Mouse (Mus musculus): ENCODE measurements at regions not wholly inside any gene's neighbourhood (a gene's known extent, or its start where the extent isn't known, plus 50 kb on each side); places are given as distances from the start of the nearest gene placed in this dataset.

DNA sequence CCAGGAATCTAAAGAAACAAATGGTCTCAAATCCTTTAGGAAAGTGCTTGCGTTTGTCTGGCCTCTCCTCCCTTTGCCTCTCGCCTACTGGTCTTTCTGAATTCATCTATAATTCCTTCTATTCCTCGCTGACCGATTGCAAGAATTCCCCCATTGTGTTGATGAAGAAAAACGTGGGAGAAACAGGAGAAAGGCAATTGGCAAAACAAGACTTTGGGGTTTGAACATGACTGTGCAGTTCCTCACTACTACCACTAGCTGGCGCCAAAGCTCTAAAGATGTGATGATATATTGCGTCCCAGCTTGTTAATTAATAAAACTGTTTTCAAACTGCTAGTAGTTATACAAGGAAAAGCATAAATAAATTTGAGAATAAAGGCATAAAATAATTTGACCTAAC, 53.4 kb upstream of the Hnrnpa3 start:
- in situ Hi-C loops (cut with MboI; ENCODE audit: low sequenced_read_pairs): loop anchor here (25.0 kb wide), 1 partner anchor 357 kb away; no protein-coding TSS in a partner anchor

DNA sequence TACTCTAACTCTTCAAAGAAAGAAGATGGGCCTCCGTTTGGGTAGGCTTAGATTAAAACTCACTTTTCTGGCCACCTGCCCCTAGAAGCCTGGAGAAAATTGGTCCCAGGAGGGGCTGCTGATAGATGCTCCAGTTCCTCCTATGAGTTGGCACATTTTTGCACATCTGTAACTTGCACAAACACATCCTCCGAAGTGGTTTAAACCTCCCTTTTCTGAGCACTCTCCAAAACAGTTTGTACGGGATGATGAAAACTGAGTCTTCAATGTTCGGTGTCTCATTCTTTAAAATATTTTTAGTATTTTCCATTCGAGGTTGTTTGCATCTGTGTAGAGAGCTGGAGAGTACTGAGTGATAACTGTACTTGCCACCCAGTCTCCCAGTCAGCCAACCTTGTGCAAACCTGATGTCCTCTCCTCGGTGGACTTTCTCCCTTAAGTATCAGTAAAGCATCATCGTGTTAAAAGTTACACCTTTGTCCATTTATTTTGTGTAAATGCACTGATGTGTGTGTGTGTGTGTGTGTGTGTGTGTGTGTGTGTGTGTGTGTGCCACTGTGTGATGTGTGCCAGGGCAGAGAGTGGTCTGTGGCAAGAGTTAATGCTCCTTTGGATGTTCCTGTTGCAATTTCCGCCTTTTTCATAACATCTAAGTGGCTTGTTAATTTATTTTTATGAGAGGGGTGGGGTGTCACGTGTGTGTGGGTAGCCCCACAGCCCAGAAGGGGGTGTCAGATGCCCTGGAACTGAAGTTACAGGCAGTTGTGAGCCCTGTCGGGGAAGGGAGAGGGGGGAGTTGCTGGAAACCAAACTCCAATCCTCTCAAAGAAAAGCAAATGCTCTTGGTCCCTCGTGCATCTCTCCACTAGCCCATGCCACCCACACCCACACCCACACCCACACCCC, 51.8 kb upstream of the Hnrnpa3 start:
- in situ Hi-C loops (cut with MboI; ENCODE audit: low sequenced_read_pairs): loop anchor here (25.0 kb wide), 1 partner anchor 355 kb away; no protein-coding TSS in a partner anchor

DNA sequence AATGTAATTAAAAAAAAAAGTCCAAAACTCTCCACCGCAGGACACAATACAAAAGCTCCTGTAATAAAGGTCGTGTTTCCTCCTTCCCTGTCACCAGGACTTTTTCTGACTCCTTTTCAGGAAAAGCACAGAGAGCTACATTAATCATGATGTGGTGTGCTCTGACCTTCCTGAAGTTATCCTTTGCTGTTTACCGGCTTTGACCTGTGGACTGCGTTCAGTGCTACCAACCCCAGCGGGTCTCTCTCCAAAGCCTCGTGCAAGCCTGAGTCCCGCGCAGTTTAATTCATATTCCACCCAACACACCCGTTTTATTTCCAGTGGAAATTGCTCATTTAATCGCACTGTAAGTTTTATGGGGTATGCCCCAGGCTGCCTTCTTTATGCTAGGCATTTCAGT, 51.1 kb upstream of the Hnrnpa3 start:
- in situ Hi-C loops (cut with MboI; ENCODE audit: low sequenced_read_pairs): loop anchor here (25.0 kb wide), 1 partner anchor 354 kb away; no protein-coding TSS in a partner anchor

DNA sequence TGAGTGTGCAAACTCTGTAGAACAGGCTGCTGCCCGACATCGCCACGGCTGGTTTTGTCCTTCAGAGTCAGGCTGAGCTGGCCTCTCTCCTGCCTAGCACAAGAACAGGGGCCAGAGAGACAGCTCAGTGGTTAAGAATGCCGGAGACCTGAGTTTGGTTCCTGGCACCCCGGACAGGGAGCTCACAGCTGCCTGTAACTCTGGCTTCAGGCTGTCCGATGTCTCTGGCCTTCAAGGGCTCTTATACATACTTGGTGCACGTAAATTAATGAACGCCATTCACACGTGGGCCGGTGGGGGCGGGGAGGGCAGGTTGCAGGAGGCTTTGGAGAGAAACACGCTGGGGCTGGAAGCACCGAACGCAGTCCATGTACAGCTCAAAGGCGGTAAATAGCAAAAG, 50.6 kb upstream of the Hnrnpa3 start:
- in situ Hi-C loops (cut with MboI; ENCODE audit: low sequenced_read_pairs): loop anchor here (25.0 kb wide), 1 partner anchor 354 kb away; no protein-coding TSS in a partner anchor

DNA sequence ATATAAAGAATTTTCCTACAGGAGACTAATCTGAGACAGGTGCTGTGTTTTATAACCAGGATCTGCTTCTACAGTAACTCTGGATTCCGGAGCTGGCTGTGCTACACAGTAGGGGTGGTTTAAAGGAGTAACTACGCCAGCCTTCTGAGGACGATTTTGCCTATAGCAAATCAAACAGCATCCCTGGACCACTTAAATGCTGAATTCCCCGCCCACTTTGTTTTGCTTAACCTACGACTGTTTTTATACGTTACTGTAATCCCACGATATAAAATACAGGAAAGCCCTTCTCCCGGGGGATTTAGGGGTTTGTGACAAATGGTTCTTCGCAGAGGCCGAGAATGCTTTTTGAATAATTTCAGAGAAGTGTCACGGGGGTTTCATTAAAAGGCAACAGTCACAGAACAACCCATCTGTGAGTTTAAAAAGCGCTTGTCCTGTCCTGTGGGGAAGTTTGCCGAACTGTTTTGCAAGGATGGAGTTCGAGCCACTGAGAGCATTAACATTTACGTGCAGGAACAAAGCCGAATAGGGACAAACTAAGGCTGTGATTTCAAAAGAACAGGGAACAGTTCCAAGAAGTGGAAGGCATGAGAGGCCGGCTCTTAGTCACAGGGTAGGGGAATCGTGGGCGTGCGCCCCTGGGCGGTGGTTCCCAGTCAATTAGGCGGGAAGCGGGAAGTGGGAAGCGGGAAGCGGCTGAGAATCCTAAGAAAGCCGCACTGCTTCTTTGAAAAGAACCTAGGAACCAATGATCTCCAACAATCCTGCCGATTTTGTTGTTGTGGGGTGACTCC, 49.7 kb upstream of the Hnrnpa3 start:
- in situ Hi-C loops (cut with MboI; ENCODE audit: low sequenced_read_pairs): loop anchor here (25.0 kb wide), 1 partner anchor 353 kb away; no protein-coding TSS in a partner anchor
